Mouse (Mus musculus): ENCODE results near the gene Dll1.

Gene Dll1

GRCm38 (mm10) chr17:15325976-15326842 lies 50.5 kb downstream of the Dll1 start:
- no peak for DNase-seq

GRCm38 (mm10) chr17:15323191-15323834 lies 53.4 kb downstream of the Dll1 start:
- DNase-seq: no peak
